Mouse (Mus musculus) frontal cortex, postnatal 10 days (tissue): ENCODE results near the gene Sbp.

Experiments used
- DNase-seq, 2 experiments: peaks; one replicate each; pipeline ENCODE4 v3.0.0; 2022; ENCODE audit warnings: low spot score in 2 of 2, mixed read lengths in 1 of 2

The Sbp gene

DNA sequence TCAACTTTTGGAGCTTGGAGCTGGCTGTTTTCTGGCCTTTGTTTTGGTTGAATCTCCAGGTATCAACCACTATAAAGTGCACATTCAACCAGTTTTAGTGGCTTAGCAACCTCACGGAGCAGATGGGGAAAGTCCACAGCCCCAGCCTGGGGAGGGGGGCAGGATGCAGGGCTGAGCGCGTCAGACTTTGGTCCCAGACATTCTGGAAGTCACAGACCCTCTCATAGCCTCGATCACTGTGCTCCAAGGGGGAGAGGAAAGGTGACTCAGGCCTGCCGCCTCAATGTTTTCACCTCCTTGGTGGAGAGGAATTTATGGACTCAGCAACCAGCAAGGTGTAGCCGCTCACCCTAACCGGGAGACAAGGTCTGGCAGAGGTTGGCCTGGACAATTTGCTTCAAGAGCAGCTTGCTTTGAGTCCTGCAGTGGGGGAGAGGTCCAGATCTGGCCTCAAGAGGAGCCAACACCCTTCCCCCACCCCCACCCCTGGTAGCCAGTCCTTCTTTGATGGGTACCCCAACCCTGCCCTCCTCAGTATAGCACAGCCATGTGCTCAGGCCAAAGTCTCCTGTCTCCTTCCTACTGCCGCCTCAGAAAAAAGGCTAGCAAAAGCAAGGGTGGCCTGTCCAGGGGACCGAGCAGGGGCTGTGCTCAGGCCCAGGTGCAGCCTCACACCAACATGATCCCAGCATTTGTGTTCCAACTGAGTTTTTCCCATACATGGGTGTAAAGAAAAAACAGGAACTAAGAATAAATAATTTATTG lies 51.5 kb downstream of the Sbp start:
- DNase-seq, result no peak

DNA sequence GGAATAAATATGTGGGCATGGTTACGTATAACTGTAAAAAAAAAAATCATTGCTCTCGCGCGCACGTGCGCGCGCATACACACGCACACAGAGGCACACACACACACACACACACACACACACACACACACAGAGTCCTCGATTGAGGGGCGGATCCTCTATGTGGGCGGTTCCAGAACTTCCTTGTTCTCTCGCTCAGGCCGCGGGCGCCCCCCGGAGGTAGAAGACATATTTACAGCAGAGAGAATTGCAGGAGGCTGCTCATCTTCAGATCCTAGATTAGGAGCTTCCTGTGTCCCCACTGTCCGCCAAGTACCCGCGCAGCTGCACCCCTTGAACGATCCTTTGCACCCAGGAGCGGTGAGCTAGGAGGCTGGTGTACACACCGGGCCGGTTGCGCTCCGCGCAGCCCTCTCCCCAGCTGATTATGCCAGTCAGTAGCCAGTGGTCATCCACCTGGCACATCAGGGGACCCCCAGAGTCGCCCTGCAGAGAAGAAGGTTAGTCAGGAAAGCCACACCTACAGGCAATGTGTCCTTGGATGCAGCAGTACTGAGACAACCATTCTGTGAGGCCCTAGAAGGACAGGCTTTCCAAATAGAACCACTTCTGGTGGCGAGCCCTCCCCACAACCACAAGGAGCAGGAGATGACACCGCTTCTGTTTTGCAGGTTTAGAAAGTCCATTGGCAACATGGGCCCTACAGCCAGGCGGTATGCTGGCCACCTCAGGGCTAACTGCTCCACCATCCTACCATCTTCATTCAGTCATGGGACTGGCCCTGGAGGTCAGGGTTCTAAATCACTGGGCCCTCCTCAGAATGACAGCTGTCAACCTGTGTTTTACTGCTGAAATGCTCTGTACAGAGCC lies 52.3 kb downstream of the Sbp start:
- peak; percentile 92 to 93 for DNase-seq

DNA sequence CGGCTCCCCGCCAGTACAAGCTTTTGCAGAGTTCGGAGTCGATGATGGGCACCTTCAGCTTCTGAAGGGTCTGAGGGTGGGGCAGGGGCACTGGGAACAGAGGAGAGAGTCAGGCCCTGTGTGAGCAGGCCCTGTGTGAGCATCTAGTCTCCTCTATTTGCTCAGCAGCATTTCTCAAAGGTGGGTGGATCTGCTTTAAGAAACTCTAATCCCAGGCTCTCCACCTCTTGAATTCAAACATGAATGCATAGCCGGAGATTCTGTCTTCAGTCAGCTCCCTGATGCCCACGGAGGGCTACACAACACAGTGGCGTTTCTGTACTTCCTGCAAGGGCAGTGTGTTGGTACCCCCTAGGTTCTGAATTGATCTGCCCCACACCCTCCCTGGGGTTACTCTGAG lies 53.2 kb downstream of the Sbp start:
- no peak for DNase-seq
